Comparison of ENCODE assay signal across 10 mouse cellular contexts in the genomic region with DNA sequence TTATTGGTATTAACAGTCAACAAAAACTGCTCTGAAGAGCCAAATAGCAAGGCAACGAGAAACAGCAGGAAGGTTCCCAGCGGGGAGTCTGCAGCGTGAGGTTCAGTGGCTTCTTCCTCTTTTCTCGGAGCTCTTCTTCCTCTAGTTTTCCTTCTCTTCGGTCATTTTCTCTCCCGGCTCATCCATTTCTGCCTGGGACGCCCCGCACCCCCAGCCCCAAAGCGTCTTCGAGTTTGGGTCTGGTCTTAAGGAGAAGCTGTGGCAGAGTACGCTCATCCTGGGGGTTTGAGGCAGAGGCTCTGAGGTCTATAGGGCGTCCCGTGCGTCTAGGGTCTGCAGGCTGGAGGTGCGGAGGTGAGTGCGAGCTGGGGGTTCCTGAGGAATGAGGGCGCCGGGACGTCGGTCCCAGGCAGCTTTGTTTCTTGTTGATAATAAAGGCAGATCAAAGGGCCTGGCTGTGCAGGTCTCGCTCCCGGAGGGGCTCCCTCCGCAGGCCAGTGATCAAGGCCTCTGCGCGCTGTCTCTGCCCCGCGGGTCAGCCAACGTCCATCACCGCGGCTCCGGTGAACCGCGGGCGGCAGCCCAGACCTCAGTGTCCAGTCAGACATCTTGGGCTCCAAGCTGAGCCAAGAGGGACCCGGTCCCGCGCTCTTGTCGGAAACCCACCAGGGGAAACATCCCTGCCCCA. TPM values are rescaled to one million over a fixed set of nuclear protein-coding genes. Genes with fewer than 3 reads are reported as not detected.
A peak's percentile ranks its signal among the peaks of the same experiment; 100 is the strongest.
DNase-seq lines count a peak whose midpoint lies in the region; ATAC-seq lines count a peak whose summit lies in the region.
"Had no signal": no experiment of that assay in that cellular context is flagged by ENCODE, and none has a peak within 500 bp of the region (broad histone marks: within the 10 kb centered on the region; RNA-seq: fewer than 3 reads in every experiment).

No protein-coding gene starts in this region.

- H3K36me3 ChIP-seq in neural tube, embryonic 15.5 days, result no peaks in the 10 kb centered on the region

- no peak overlapping the region for H3K9ac ChIP-seq in neural tube, embryonic 15.5 days (replicated peaks)

- no peak overlapping the region for H3K27ac ChIP-seq in neural tube, embryonic 15.5 days (replicated peaks)

- DNase-seq in CD4-positive, CD25-positive, alpha-beta regulatory T cell, adult 2 months (ENCODE audit: low read depth, low spot score), result peak; percentile 33
- DNase-seq in thymus, postnatal 0 days (ENCODE audit: low spot score), result peak; percentile 23
- DNase-seq in thymus, adult 18-20 months, result no peak
- DNase-seq in kidney, postnatal 10 days, result peak; percentile 19
- no peak for DNase-seq in urinary bladder, postnatal 36 days (ENCODE audit: low spot score in 2 of 2)
- DNase-seq in left cerebral cortex, postnatal 14 days (ENCODE audit: low spot score in 2 of 2), result no peak

- peaks cover 43% of the 10 kb centered on the region for H3K4me1 ChIP-seq in neural tube, embryonic 15.5 days

- peak overlapping the region; percentile 25 for H3K4me2 ChIP-seq in neural tube, embryonic 15.5 days

- 1% methylated on average over 38 of the region's 38 CpGs for WGBS in neural tube, embryonic 15.5 days

- no peak for ATAC-seq in CD4-positive, CD25-positive, alpha-beta regulatory T cell, adult 4 months
- ATAC-seq in neural tube, embryonic 15.5 days (ENCODE audit: low FRiP score), result no peak

- no peaks in the 10 kb centered on the region for H3K9me3 ChIP-seq in neural tube, embryonic 15.5 days (replicated peaks)

- intact Hi-C loops in left cerebral cortex, postnatal 14 days (cut with DNase I), result loop anchor here (5.0 to 10.0 kb wide), 6 partner anchors 110 to 1398 kb away; a partner anchor contains a TSS

- H3K27me3 ChIP-seq in neural tube, embryonic 15.5 days (replicated peaks), result peaks cover 62% of the 10 kb centered on the region

- H3K4me3 ChIP-seq in neural tube, embryonic 15.5 days (replicated peaks), result peak overlapping the region; percentile 12; the same call in 1 of the 2 replicates
- H3K4me3 ChIP-seq: erythroblast, embryonic 14.5 days had no signal

RNA-seq across cellular contexts. Expression of a gene that starts 5.4 kb away (rescaled TPM):
- polyA plus RNA-seq in CD4-positive, CD25-positive, alpha-beta regulatory T cell, adult 4 months (2017; shearing (Covaris generic)), result not detected
- polyA plus RNA-seq in thymus, postnatal 0 days (2015; fragmentation: Nextera tagmentation; extraction: Ambion mirVana), result 0.03 TPM in 1 of 2 replicates, not detected in the other
- polyA plus RNA-seq in neural tube, embryonic 15.5 days (2015; fragmentation: Nextera tagmentation; extraction: Ambion mirVana), result 1.1 and 1.4 TPM in 2 replicates
- total RNA-seq in left cerebral cortex, postnatal 14 days (2021), result 1 to 10 TPM; 3.4 to 3.8 TPM
- total RNA-seq: neutrophil, adult 5-6 weeks had no signal
- polyA plus RNA-seq: erythroblast, embryonic 14.5 days had no signal

RNA-seq across cellular contexts. Expression of a gene that starts 35.2 kb away (rescaled TPM):
- polyA plus RNA-seq in CD4-positive, CD25-positive, alpha-beta regulatory T cell, adult 4 months (2017; shearing (Covaris generic)), result 10 to 100 TPM; 11.4 to 11.5 TPM
- 7.1 and 7.6 TPM in 2 replicates for polyA plus RNA-seq in thymus, postnatal 0 days (2015; fragmentation: Nextera tagmentation; extraction: Ambion mirVana)
- 9.8 TPM in 2 replicates for polyA plus RNA-seq in neural tube, embryonic 15.5 days (2015; fragmentation: Nextera tagmentation; extraction: Ambion mirVana)
- total RNA-seq in left cerebral cortex, postnatal 14 days (2021), result 10 to 100 TPM; 13.6 to 14.4 TPM

RNA-seq across cellular contexts. Expression of a gene that starts 35.3 kb away (rescaled TPM):
- 10 to 100 TPM; 18.1 to 29.4 TPM for polyA plus RNA-seq in CD4-positive, CD25-positive, alpha-beta regulatory T cell, adult 4 months (2017; shearing (Covaris generic))
- 29.7 and 30.9 TPM in 2 replicates for polyA plus RNA-seq in thymus, postnatal 0 days (2015; fragmentation: Nextera tagmentation; extraction: Ambion mirVana)
- polyA plus RNA-seq in neural tube, embryonic 15.5 days (2015; fragmentation: Nextera tagmentation; extraction: Ambion mirVana), result 23.1 and 26.9 TPM in 2 replicates
- total RNA-seq in left cerebral cortex, postnatal 14 days (2021), result 10 to 100 TPM; 23.0 to 23.6 TPM

RNA-seq across cellular contexts. Expression of a gene that starts 58.4 kb away (rescaled TPM):
- 10 to 100 TPM; 77.4 to 77.6 TPM for polyA plus RNA-seq in CD4-positive, CD25-positive, alpha-beta regulatory T cell, adult 4 months (2017; shearing (Covaris generic))
- 90.4 and 92.0 TPM in 2 replicates for polyA plus RNA-seq in thymus, postnatal 0 days (2015; fragmentation: Nextera tagmentation; extraction: Ambion mirVana)
- polyA plus RNA-seq in neural tube, embryonic 15.5 days (2015; fragmentation: Nextera tagmentation; extraction: Ambion mirVana), result 111 and 117 TPM in 2 replicates
- total RNA-seq in left cerebral cortex, postnatal 14 days (2021), result 100 to 1,000 TPM; 113 to 120 TPM

Comparison
In these comparisons a context has a peak if more than half of its experiments do, and no peak if none do; other contexts are left out.
1. DNase-seq: peak in CD4-positive, CD25-positive, alpha-beta regulatory T cell, adult 2 months (single experiment), thymus, postnatal 0 days (single experiment) and kidney, postnatal 10 days (single experiment); none in thymus, adult 18-20 months (0 of 2), urinary bladder, postnatal 36 days (0 of 2) and left cerebral cortex, postnatal 14 days (0 of 2).